Mouse (Mus musculus): Measurements from ENCODE around the gene Ciz1.
A peak's percentile ranks its signal among the peaks of the same experiment; 100 is the strongest.

Gene Ciz1

DNA sequence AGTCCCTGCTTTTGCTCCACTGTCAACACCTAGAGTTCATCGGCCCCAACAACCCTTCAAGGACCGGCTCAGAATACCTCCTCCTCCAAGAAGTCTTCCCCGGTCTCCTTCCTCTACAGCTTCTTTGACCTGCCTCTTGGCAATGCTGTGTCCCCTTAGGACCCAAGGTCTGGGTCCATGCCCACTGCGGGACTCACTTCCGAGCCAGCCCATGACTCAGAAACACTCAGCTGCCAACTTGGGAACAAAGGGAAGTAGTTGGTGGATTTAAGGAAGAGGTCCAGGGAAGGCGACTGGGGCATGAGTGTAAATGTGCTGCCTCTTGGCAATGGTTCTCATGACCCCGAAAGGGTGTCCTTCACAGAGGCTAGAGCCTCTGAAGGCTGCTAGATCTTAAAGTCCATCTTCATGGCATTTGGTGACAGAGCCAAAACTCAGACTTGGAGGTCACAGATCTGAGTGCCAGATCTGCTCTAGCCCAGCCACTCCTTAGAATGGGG, 27.9 kb downstream of the Ciz1 start:
- no peak for DNase-seq (ENCODE audit: low spot score in 2 of 2)

- peak in 1 of 2 experiments; percentile 70 for DNase-seq (ENCODE audit: low spot score in 2 of 2)
These were observed 29.1 kb downstream of the Ciz1 start for GRCm38 (mm10) chr2:32381141-32381774.

GRCm38 (mm10) chr2:32381775-32382223, 29.7 kb downstream of the Ciz1 start, which contains the start of gene 1110008P14Rik:
1110008P14Rik (minus strand) TSS chr2:32381938.
- DNase-seq (ENCODE audit: low spot score in 2 of 2) = peak; percentile 94

DNA sequence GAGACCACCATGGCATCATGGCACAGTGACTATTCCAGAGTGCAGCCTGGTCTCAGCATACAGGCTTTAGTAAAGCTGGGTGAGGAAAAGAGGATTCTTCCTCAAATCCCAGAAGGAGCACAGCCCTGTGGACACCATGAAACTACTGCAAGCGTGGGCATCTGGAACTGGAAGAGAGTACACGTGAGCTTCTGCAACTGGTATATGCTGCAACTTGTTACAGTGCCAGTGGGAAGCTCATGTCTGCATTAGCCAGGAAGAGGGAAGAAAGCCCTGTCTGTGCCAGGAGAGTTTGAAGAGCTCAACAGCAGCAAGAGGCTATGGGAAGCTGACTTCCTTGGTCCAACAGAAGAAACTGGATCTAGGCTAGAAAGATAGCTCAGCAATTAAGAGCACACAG, 30.6 kb downstream of the Ciz1 start:
- no peak for DNase-seq (ENCODE audit: low spot score in 2 of 2)

GRCm38 (mm10) chr2:32387706-32388490, 35.8 kb downstream of the Ciz1 start, which contains the start of gene Lcn2:
Lcn2 (minus strand) TSS chr2:32388252.
- no peak for DNase-seq (ENCODE audit: low spot score in 2 of 2)

DNA sequence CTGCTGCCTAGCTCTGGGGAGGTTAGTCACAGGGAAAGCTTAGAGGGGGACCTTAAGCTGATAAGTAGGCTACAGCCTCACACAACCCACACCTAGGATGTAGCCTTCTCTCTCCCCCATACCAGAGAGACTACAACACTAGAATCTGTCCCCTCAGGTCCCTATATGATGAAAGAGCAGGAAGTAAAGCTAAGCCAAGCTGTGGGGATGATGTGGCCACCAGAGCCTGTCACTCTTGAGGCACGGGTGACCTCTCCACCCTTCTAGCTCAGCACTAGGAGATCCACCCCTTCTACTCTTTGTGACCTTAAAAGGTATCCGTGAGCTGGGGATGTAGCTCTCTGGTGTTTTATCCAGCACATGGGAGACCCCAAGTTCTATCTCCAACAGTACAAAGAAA, 37.0 kb downstream of the Ciz1 start:
- no peak for DNase-seq (ENCODE audit: low spot score in 2 of 2)

GRCm38 (mm10) chr2:32390871-32391270, 38.7 kb downstream of the Ciz1 start:
- no peak for DNase-seq (ENCODE audit: low spot score in 2 of 2)

GRCm38 (mm10) chr2:32392063-32392462, 39.9 kb downstream of the Ciz1 start:
- DNase-seq (ENCODE audit: low spot score in 2 of 2) = no peak

DNA sequence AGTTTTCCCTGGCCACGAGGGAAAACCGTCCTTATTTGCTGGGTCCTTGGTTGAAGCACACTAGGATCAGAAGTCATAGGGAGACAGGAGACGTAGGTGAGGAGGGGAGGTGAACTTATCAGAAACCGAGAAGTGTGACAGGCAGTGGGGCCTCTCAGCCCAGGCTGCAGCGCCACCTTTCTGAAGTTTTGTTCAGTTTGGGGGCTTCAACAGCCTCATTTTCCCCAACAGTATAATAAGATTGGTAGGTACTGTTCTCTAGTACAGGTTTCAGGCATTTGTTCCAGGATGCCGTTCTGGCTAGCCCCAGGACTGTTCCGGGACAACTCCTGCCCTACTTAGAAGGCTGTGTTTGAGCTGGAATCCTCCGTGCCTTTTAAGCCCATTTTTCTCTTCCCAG, 42.8 kb downstream of the Ciz1 start:
- peak in 1 of 2 experiments; percentile 63 for DNase-seq (ENCODE audit: low spot score in 2 of 2)

DNA sequence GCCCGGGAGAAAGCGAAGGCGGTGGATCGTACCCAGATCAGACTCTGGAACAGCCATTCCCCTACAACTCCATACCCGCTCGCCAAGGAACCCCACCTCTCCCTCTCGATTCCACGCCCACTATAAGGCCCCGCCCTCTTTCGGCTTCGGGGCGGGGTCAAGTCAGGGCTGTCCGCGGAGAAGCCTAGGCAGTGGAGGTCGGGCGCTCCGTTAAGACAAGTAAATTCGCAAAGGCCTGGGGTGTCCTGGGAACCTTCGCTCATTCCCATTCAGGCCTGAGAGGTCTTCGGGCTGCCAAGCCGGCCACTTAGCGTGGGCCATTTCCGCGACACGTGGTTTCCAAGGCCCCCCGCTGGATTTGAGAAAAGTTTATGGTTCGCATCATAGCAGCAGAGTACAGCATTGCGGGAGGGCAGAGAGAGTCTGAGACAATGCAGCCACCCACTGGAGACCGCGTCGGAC, 43.4 kb downstream of the Ciz1 start, which contains the start of gene Ptges2:
Gene Ptges2, plus strand, starts transcription at position 413 of the 462 bp plus-strand sequence.
- DNase-seq (ENCODE audit: low spot score in 2 of 2) = peak; percentile 89 to 92

DNA sequence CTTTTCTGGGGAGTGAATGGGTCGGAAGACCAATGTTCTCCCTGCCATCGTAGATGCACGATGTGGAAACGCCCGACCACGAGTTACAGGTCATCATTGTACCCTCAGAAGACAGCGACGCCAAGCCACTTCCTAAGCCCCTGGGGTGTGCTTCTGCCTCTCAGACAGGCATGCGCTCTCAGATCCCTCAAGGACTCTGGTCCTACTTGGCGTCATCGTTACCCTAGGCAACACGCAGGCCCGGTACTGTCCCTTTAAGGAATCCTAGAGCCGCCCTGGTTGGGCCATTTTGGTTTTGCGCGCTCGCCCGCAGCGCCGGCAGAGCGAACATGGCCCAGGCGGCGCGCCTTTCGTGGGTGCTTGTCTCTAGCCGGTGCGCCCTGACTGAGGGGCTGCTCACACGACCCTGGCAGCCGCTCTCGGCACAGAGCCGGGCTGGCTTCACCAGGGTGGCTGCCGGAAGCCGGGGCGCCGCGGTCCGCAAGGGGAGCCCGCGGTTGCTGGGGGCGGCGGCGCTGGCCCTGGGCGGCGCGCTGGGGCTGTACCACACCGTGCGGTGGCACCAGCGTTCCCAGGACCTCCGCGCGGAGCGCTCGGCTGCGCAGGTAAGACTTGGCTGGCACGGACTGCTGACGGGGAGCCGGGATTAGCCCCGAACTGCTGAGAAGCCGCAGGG, 44.0 kb downstream of the Ciz1 start:
- DNase-seq (ENCODE audit: low spot score in 2 of 2) = peak; percentile 95 to 98

- no peak for DNase-seq (ENCODE audit: low spot score in 2 of 2)
These were observed 44.6 kb downstream of the Ciz1 start for GRCm38 (mm10) chr2:32396695-32397094.

GRCm38 (mm10) chr2:32404663-32405062, 52.5 kb downstream of the Ciz1 start:
- DNase-seq (ENCODE audit: low spot score in 2 of 2) = peak; percentile 94 to 97

DNA sequence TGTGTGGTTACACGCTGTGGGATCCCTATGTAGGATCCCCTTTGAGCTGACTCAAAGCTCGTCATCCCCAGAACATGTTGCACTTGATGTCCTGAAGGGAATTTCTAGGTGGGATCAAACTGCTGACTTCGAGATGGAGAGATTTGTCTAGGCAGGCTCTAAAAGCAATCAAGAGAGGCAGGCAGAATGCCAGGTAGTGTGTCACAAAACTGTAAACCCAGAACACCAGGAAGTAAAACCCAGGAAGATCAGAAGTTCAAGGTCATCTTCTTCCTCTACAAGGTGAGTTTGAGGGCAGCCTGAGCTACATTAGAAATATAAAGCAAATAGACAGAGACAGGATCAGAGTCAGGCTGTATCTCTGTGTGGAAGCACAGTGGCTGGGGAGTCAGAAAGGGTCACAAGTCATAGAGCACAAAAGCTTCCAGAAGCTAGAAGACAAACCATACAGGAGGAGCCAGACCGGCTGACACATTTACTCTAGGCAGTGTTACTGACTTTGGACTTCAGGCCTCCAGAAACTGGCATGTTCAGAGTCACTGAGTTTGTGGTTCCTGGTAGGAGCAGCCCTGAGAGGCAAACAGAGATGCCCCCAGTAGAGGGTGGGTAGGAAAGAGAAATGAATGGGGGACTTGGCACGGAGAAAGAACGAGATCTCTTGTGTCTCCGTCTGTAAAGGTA, 55.2 kb downstream of the Ciz1 start:
- no peak for DNase-seq (ENCODE audit: low spot score in 2 of 2)

DNA sequence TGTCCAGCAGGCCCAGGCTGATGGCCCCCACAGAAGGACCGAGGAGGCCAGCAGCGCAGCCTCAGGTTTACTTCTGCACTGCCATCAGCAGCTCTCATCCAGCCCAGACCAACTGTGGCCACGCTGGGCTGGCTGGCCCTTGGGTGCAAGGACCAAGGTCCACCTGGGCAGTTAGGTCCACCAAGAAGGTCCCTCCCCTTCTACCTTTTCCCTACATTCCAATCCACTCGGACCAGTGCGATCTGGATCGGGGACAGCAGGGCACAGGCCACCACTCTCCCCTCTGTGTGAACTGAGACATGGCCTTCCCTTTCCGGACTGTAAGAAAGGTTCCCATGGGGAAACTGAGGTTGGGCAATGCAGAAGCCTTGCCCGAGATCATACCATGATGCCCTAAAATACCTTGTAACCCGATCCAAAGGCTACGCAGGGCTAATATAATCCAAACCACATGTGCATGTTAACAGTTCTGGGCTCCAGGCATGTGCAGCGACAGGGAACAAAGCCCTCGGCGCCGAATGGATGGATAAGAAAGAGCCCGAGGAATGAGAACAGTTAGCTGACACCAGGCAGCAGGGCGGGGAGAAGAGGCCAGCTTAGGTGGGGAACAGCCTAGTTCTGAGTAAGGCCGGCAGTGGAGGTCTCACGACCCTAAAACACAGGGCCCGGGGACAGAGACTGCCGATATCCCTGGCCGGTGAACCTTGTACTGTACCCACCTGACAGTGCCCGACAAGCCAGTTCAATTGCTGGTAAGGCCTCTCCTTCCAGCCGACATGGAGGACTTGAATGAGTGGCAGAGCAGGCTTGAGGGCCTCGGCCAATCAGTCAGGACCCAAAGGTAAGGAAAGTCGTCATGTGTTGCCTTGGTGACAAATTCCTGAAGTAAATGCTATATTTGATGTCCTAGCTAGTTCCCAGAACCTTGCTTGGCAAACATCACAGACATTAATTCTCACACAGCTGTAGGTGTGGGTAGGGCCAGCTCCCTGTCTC, 56.6 kb downstream of the Ciz1 start:
- DNase-seq (ENCODE audit: low spot score in 2 of 2) = no peak

DNA sequence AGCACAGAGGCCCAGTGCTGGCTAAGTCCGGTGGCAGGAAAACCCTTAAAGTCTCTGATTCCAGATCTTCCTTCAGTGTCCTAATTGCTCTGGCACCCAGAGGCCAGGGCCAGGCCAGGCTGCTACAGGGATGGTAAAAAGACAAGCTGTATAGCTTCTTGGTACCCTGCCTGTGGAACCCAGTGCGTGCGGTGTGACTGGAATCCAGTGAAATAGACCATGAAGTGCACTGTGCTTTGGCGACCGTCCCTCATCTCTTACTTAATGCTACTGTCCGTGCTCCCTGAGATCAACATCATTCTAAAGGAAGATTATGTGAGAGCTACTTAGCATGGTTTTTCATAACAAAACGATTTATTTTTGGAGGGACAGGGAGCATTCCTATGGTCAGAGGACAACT, 59.3 kb downstream of the Ciz1 start:
- DNase-seq (ENCODE audit: low spot score in 2 of 2) = no peak

GRCm38 (mm10) chr2:32412742-32413531, 60.8 kb downstream of the Ciz1 start:
- DNase-seq (ENCODE audit: low spot score in 2 of 2) = no peak

GRCm38 (mm10) chr2:32413936-32414335, 61.8 kb downstream of the Ciz1 start:
- no peak for DNase-seq (ENCODE audit: low spot score in 2 of 2)

DNA sequence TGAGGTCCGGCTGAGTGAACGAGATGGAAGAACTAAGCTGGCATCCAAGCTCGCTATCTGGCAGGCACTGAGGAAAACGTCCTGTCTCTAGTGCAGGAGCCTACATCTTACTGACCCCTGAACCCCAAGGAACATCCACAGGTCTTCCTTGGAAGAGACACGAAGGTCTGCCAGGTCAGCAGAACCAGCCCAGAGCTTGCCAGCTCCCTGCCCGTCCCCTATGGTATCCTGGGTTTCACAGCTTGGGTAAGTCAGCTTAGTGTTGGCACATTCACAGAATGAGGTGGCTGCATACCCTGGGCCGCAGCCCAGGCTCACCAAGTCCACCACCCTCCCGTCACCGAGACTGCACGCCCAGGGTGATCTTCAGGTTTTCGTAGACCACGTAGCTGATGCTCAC, 63.7 kb downstream of the Ciz1 start:
- no peak for DNase-seq (ENCODE audit: low spot score in 2 of 2)
